Mouse (Mus musculus): ENCODE data around the gene Gm9602. TPM values are rescaled to one million over a fixed set of nuclear protein-coding genes. Genes with fewer than 3 reads are reported as not detected.
"Not testable (repeated sequence)": the region's sequence is repeated elsewhere in the genome, so short reads cannot be mapped to it uniquely, and the experiment has no call there.

Gm9602 gene
- polyA plus RNA-seq (2012; fragmentation: generic; extraction: Trizol), result not detected

DNA sequence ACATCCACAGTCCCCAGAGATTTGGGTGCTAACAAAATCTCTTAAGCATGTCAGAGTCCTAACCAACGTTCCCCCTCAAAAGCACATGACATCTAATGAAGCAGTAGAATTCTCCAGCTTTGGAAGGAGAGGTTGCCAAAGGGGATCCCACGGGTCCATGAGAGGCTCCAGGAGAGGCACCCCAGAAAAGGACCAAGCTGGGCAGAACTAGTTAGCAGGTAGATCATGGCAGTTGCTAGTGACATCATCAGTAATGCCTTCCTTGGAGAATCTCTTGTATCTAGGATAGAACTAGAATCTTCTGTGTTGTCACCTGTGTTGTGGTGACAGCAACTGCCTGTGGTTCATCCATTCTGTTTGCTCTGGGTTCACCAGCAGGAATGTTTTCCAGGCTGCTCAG is at the start of gene Gm9602:
Gm9602 (plus strand) TSS at position 301 of the 400 bp plus-strand sequence.
- H3K36me3 ChIP-seq (ENCODE audit: control insufficient read depth, insufficient read depth); H3K4me2 ChIP-seq (ENCODE audit: low read depth): not testable (repeated sequence)

DNA sequence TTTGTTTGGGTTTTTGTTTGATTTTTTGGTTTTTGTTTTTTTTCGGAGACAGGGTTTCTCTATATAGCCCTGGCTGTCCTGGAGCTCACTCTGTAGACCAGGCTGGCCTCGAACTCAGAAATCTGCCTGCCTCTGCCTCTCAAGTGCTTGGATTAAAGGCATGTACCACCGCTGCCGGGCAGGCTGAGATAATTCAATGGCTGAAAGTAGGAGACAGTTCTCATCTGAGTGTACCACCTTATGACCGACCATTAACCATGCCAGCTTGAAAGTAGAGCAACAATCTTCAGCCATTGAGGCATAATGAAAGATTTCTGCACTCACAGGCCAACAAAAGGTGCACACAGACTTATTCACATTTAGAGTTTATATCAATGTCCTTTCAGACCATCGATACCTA is 30.3 kb downstream of the Gm9602 start:
- H3K27me3 ChIP-seq (ENCODE audit: control insufficient read depth, insufficient read depth, insufficient read length); H3K36me3 ChIP-seq (ENCODE audit: control insufficient read depth, insufficient read depth); H3ac ChIP-seq (ENCODE audit: control insufficient read depth, insufficient read length); H3K79me2 ChIP-seq (ENCODE audit: control insufficient read depth, insufficient read depth); H3K4me3 ChIP-seq; H3K4me2 ChIP-seq (ENCODE audit: low read depth): not testable (repeated sequence)

More for the DNA sequence above, at the start of gene Gm9602:
- H3K79me2 ChIP-seq (ENCODE audit: control insufficient read depth, insufficient read depth); H3K4me3 ChIP-seq; H3K27me3 ChIP-seq (ENCODE audit: control insufficient read depth, insufficient read depth, insufficient read length); H3ac ChIP-seq (ENCODE audit: control insufficient read depth, insufficient read length): not testable (repeated sequence)

DNA sequence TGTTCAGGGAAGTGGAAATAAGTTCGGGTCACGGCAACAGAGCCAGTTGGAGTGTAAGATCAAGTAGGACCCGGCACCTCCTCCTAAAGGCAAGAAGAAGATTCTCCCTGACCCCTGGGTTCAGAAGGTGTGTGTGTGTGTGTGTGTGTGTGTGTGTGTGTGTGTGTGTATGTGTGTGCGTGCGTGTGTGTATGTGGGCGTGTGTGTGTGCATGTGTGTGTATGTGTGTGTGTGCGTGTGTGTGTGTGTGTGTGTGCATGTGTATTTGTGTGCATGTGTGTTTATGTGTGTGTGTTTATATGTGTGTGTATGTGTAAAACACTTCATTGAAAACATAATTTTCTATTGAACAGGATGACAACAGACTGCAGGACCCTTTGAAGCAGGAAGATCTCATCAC is 45.8 kb downstream of the Gm9602 start:
- H3K36me3 ChIP-seq (ENCODE audit: control insufficient read depth, insufficient read depth); H3K79me2 ChIP-seq (ENCODE audit: control insufficient read depth, insufficient read depth); H3K4me3 ChIP-seq; H3K4me2 ChIP-seq (ENCODE audit: low read depth); H3K27me3 ChIP-seq (ENCODE audit: control insufficient read depth, insufficient read depth, insufficient read length); H3ac ChIP-seq (ENCODE audit: control insufficient read depth, insufficient read length): not testable (repeated sequence)

Other genes starting within 250 kb of the Gm9602 start
- not detected for gene Gm3047, start 220.9 kb upstream of the Gm9602 start, polyA plus RNA-seq (2012; fragmentation: generic; extraction: Trizol)
- not detected for gene Gm8159, start 144.0 kb upstream of the Gm9602 start, polyA plus RNA-seq (2012; fragmentation: generic; extraction: Trizol)
- not detected for gene Gm3239, start 112.1 kb upstream of the Gm9602 start, polyA plus RNA-seq (2012; fragmentation: generic; extraction: Trizol)
- not detected for gene Gm7876, start 67.1 kb upstream of the Gm9602 start, polyA plus RNA-seq (2012; fragmentation: generic; extraction: Trizol)
- gene Gm3252, start 49.6 kb upstream of the Gm9602 start, polyA plus RNA-seq (2012; fragmentation: generic; extraction: Trizol), result not detected
- gene Gm3269, start 61.8 kb downstream of the Gm9602 start, polyA plus RNA-seq (2012; fragmentation: generic; extraction: Trizol), result not detected
- gene Gm3264, start 79.2 kb downstream of the Gm9602 start, polyA plus RNA-seq (2012; fragmentation: generic; extraction: Trizol), result not detected
- gene Gm3278, start 116.1 kb downstream of the Gm9602 start, polyA plus RNA-seq (2012; fragmentation: generic; extraction: Trizol), result not detected
- gene Gm8297, start 207.6 kb downstream of the Gm9602 start, polyA plus RNA-seq (2012; fragmentation: generic; extraction: Trizol), result not detected
- gene Gm3298, start 239.6 kb downstream of the Gm9602 start, polyA plus RNA-seq (2012; fragmentation: generic; extraction: Trizol), result not detected

Measured in myocyte (in vitro differentiated cells).